Mouse (Mus musculus): Measurements from ENCODE around the gene Prkx. TPM values are rescaled to one million over a fixed set of nuclear protein-coding genes. Genes with fewer than 3 reads are reported as not detected.

The Prkx gene
- polyA plus RNA-seq, 1 experiment = 9.7 TPM

Other genes starting within 250 kb of the Prkx start
- gene Pbsn, start 57.3 kb upstream of the Prkx start, polyA plus RNA-seq (2012; rRNA removed) = not detected in 2 replicates
- gene Gm14744, start 68.5 kb upstream of the Prkx start, polyA plus RNA-seq (2012; rRNA removed) = 0.36 and 0.44 TPM in 2 replicates
- gene 5430402E10Rik, start 128.8 kb upstream of the Prkx start, polyA plus RNA-seq (2012; rRNA removed) = not detected in 2 replicates